Mouse (Mus musculus): Measurements from ENCODE around the gene Il17rd. TPM values are rescaled to one million over a fixed set of nuclear protein-coding genes. Genes with fewer than 3 reads are reported as not detected.

Il17rd gene
- polyA plus RNA-seq, 2 experiments = 6.0 to 15.4 TPM

- no peaks in the 10 kb centered on the region for H3K36me3 ChIP-seq (ENCODE audit: control insufficient read depth, insufficient read depth, low read length)
- H3K27ac ChIP-seq (replicated peaks; ENCODE audit: low read depth, low read length) = no peak overlapping the region
- no peaks in the 10 kb centered on the region for H3K27me3 ChIP-seq (ENCODE audit: control insufficient read depth, insufficient read depth, low read length)
- no peak overlapping the region for H3K4me2 ChIP-seq (replicated peaks; ENCODE audit: low read depth, low read length, severe bottlenecking)
- ATAC-seq (ENCODE audit: low FRiP score, low read depth) (no peak), DNase-seq (ENCODE audit: low spot score) (no peak)
- H3K4me1 ChIP-seq (ENCODE audit: control insufficient read depth, insufficient read depth, low read length) = peaks cover 23% of the 10 kb centered on the region
- no peak for TF ChIP-seq POLR2A (IDR thresholded peaks at IDR 0.05; ENCODE audit: borderline replicate concordance, extremely low read depth, insufficient read depth, insufficient read length)
- H3K9ac ChIP-seq (ENCODE audit: low read depth, low read length, severe bottlenecking) = no peak overlapping the region
- H3K9me3 ChIP-seq (ENCODE audit: control insufficient read depth, low read length) = no peaks in the 10 kb centered on the region
- no peak overlapping the region for H3K4me3 ChIP-seq (replicated peaks; ENCODE audit: low read length)
- 51% methylated on average over 6 of the region's 6 CpGs for WGBS
Measured at GRCm38 (mm10) chr14:27150011-27150640, 111.4 kb downstream of the Il17rd start.

- H3K4me1 ChIP-seq (ENCODE audit: control insufficient read depth, insufficient read depth, low read length) = peaks cover 28% of the 10 kb centered on the region
- DNase-seq (ENCODE audit: low spot score) (peak; percentile 54), ATAC-seq (ENCODE audit: low FRiP score, low read depth) (peak; percentile 60)
- no peaks in the 10 kb centered on the region for H3K9me3 ChIP-seq (ENCODE audit: control insufficient read depth, low read length)
- no peak overlapping the region for H3K4me2 ChIP-seq (replicated peaks; ENCODE audit: low read depth, low read length, severe bottlenecking)
- H3K27ac ChIP-seq (replicated peaks; ENCODE audit: low read depth, low read length) = peak overlapping the region; percentile 10; the same call in 1 of the 2 replicates
- no peak for TF ChIP-seq POLR2A (IDR thresholded peaks at IDR 0.05; ENCODE audit: borderline replicate concordance, extremely low read depth, insufficient read depth, insufficient read length)
- H3K4me3 ChIP-seq (replicated peaks; ENCODE audit: low read length) = no peak overlapping the region
- WGBS = 8% methylated on average over 8 of the region's 8 CpGs
- no peak overlapping the region for H3K9ac ChIP-seq (ENCODE audit: low read depth, low read length, severe bottlenecking)
- no peaks in the 10 kb centered on the region for H3K27me3 ChIP-seq (ENCODE audit: control insufficient read depth, insufficient read depth, low read length)
- no peaks in the 10 kb centered on the region for H3K36me3 ChIP-seq (ENCODE audit: control insufficient read depth, insufficient read depth, low read length)
Measured at GRCm38 (mm10) chr14:27151432-27151831, 112.7 kb downstream of the Il17rd start.

- no peaks in the 10 kb centered on the region for H3K9me3 ChIP-seq (ENCODE audit: control insufficient read depth, low read length)
- no peak overlapping the region for H3K4me3 ChIP-seq (replicated peaks; ENCODE audit: low read length)
- ATAC-seq (ENCODE audit: low FRiP score, low read depth) = no peak
- no peaks in the 10 kb centered on the region for H3K27me3 ChIP-seq (ENCODE audit: control insufficient read depth, insufficient read depth, low read length)
- no peak overlapping the region for H3K9ac ChIP-seq (ENCODE audit: low read depth, low read length, severe bottlenecking)
- no peak overlapping the region for H3K4me2 ChIP-seq (replicated peaks; ENCODE audit: low read depth, low read length, severe bottlenecking)
- no peak for TF ChIP-seq POLR2A (IDR thresholded peaks at IDR 0.05; ENCODE audit: borderline replicate concordance, extremely low read depth, insufficient read depth, insufficient read length)
- H3K27ac ChIP-seq (replicated peaks; ENCODE audit: low read depth, low read length) = no peak overlapping the region
- 60% methylated on average over 6 of the region's 6 CpGs for WGBS
- DNase-seq (ENCODE audit: low spot score) = no peak
- H3K36me3 ChIP-seq (ENCODE audit: control insufficient read depth, insufficient read depth, low read length) = no peaks in the 10 kb centered on the region
- peaks cover 25% of the 10 kb centered on the region for H3K4me1 ChIP-seq (ENCODE audit: control insufficient read depth, insufficient read depth, low read length)
Measured at GRCm38 (mm10) chr14:27155088-27155487, 116.3 kb downstream of the Il17rd start.

- Histone ChIP-seq H3K9ac (ENCODE audit: low read depth, low read length, severe bottlenecking) (no peak overlapping the region), H3K4me2 (replicated peaks; ENCODE audit: low read depth, low read length, severe bottlenecking) (no peak overlapping the region), H3K27me3 (ENCODE audit: control insufficient read depth, insufficient read depth, low read length) (no peaks in the 10 kb centered on the region), H3K27ac (replicated peaks; ENCODE audit: low read depth, low read length) (no peak overlapping the region), H3K9me3 (ENCODE audit: control insufficient read depth, low read length) (no peaks in the 10 kb centered on the region), H3K36me3 (ENCODE audit: control insufficient read depth, insufficient read depth, low read length) (no peaks in the 10 kb centered on the region), H3K4me1 (ENCODE audit: control insufficient read depth, insufficient read depth, low read length) (peaks cover 20% of the 10 kb centered on the region), H3K4me3 (replicated peaks; ENCODE audit: low read length) (no peak overlapping the region)
- TF ChIP-seq POLR2A (IDR thresholded peaks at IDR 0.05; ENCODE audit: borderline replicate concordance, extremely low read depth, insufficient read depth, insufficient read length) = no peak
- DNase-seq (ENCODE audit: low spot score) (no peak), ATAC-seq (ENCODE audit: low FRiP score, low read depth) (no peak)
- 68% methylated on average over 6 of the region's 6 CpGs for WGBS
Measured at GRCm38 (mm10) chr14:27156032-27156431, 117.3 kb downstream of the Il17rd start.

Other genes starting within 250 kb of the Il17rd start
- 0.10 and 0.20 TPM in 2 replicates for gene Asb14, start 144.4 kb upstream of the Il17rd start, polyA plus RNA-seq (2012; rRNA removed)
- gene Asb14, start 144.4 kb upstream of the Il17rd start, polyA plus RNA-seq (2014; fragmentation: Nextera tagmentation; extraction: Ambion mirVana) = not detected in 2 replicates
- 23.1 and 23.4 TPM in 2 replicates for gene Appl1, start 67.7 kb upstream of the Il17rd start, polyA plus RNA-seq (2012; rRNA removed)
- 47.4 and 52.7 TPM in 2 replicates for gene Appl1, start 67.7 kb upstream of the Il17rd start, polyA plus RNA-seq (2014; fragmentation: Nextera tagmentation; extraction: Ambion mirVana)
- gene Hesx1, start 44.5 kb upstream of the Il17rd start, polyA plus RNA-seq (2012; rRNA removed) = 0.14 TPM in 1 of 2 replicates, not detected in the other
- gene Hesx1, start 44.5 kb upstream of the Il17rd start, polyA plus RNA-seq (2014; fragmentation: Nextera tagmentation; extraction: Ambion mirVana) = not detected in 2 replicates
- gene Arhgef3, start 76.0 kb downstream of the Il17rd start, polyA plus RNA-seq (2012; rRNA removed) = 14.3 and 14.8 TPM in 2 replicates
- gene Arhgef3, start 76.0 kb downstream of the Il17rd start, polyA plus RNA-seq (2014; fragmentation: Nextera tagmentation; extraction: Ambion mirVana) = 22.5 and 26.1 TPM in 2 replicates